Mouse (Mus musculus) megakaryocyte, embryonic 14.5 days (primary cell): ENCODE data around the gene Dram1. TPM values are rescaled to one million over a fixed set of nuclear protein-coding genes. Genes with fewer than 3 reads are reported as not detected.
"Not testable (repeated sequence)": the region's sequence is repeated elsewhere in the genome, so short reads cannot be mapped to it uniquely, and the experiment has no call there.

ENCODE experiments used
- H3K27me3 ChIP-seq: replicated peaks from 2 replicates; pipeline ENCODE3; 2012; ENCODE audit warnings: inconsistent platforms
- H3K36me3 ChIP-seq: replicated peaks from 2 replicates; pipeline ENCODE3; 2012; ENCODE audit warnings: low read length, inconsistent platforms, mixed read lengths
- H3K4me1 ChIP-seq: 2 replicates; pipeline ENCODE4 v1.6.1; 2012; ENCODE audit warnings: inconsistent platforms
- H3K4me3 ChIP-seq: replicated peaks from 2 replicates; pipeline ENCODE3; 2012; ENCODE audit warnings: moderate library complexity, mild to moderate bottlenecking, inconsistent platforms
- H3K9me3 ChIP-seq: 2 replicates; pipeline ENCODE4 v1.6.1; 2012; ENCODE audit warnings: inconsistent platforms
- FLI1 ChIP-seq: IDR thresholded peaks from 2 replicates; pipeline ENCODE4 v1.6.1; 2012; ENCODE audit warnings: low read length, inconsistent platforms, mixed read lengths
- GATA1 ChIP-seq: IDR thresholded peaks from 3 replicates; pipeline ENCODE4 v1.6.1; 2012; ENCODE audit warnings: mixed read lengths, low read length, inconsistent platforms, borderline replicate concordance
- polyA plus RNA-seq: library from polyadenylated mRNA; stranded (reverse); fragments of >175 nt; gene quantifications from 2 replicates; pipeline ENCODE4 v1.2.3, GENCODE M21; 2012; ENCODE audit warnings: low replicate concordance; ENCODE audit not compliant: insufficient read depth

Gene Dram1
- polyA plus RNA-seq, 1 experiment: 0.72 TPM

- H3K36me3 ChIP-seq: no peaks in the 10 kb centered on the region
- no peak overlapping the region for H3K4me3 ChIP-seq
- peaks cover 23% of the 10 kb centered on the region for H3K4me1 ChIP-seq
- TF ChIP-seq GATA1: no peak
- TF ChIP-seq FLI1: no peak
- no peaks in the 10 kb centered on the region for H3K27me3 ChIP-seq
- no peaks in the 10 kb centered on the region for H3K9me3 ChIP-seq
Observed at GRCm38 (mm10) chr10:88374984-88375383, 3.9 kb downstream of the Dram1 start.

- H3K9me3 ChIP-seq, H3K4me3 ChIP-seq, H3K27me3 ChIP-seq, H3K36me3 ChIP-seq: not testable (repeated sequence)
- peaks cover 13% of the 10 kb centered on the region for H3K4me1 ChIP-seq
Observed at GRCm38 (mm10) chr10:88372945-88373344, 5.9 kb downstream of the Dram1 start.

- no peak for TF ChIP-seq FLI1
- no peak for TF ChIP-seq GATA1
- Histone ChIP-seq H3K4me1 (peaks cover 13% of the 10 kb centered on the region), H3K9me3 (no peaks in the 10 kb centered on the region), H3K4me3 (no peak overlapping the region), H3K27me3 (no peaks in the 10 kb centered on the region), H3K36me3 (no peaks in the 10 kb centered on the region)
Observed at GRCm38 (mm10) chr10:88372436-88372835, 6.4 kb downstream of the Dram1 start.

- Histone ChIP-seq H3K9me3 (no peaks in the 10 kb centered on the region), H3K4me1 (peaks cover 8% of the 10 kb centered on the region), H3K36me3 (no peaks in the 10 kb centered on the region), H3K27me3 (no peaks in the 10 kb centered on the region), H3K4me3 (no peak overlapping the region)
- no peak for TF ChIP-seq FLI1
- no peak for TF ChIP-seq GATA1
Observed at GRCm38 (mm10) chr10:88371793-88372192, 7.1 kb downstream of the Dram1 start.

GRCm38 (mm10) chr10:88369233-88369632 lies 9.6 kb downstream of the Dram1 start:
- no peaks in the 10 kb centered on the region for H3K36me3 ChIP-seq
- no peak overlapping the region for H3K4me3 ChIP-seq
- no peaks in the 10 kb centered on the region for H3K27me3 ChIP-seq
- H3K9me3 ChIP-seq: no peaks in the 10 kb centered on the region
- 0 out of 2 replicates have a peak, but pooled peaks cover 2% of the 10 kb centered on the region for H3K4me1 ChIP-seq
- TF ChIP-seq FLI1 (no peak), GATA1 (no peak)

GRCm38 (mm10) chr10:88364221-88364620 lies 14.7 kb downstream of the Dram1 start:
- Histone ChIP-seq H3K27me3 (peaks cover 3% of the 10 kb centered on the region), H3K36me3 (no peaks in the 10 kb centered on the region), H3K4me3 (no peak overlapping the region), H3K4me1 (0 out of 2 replicates have a peak, but pooled peaks cover 2% of the 10 kb centered on the region), H3K9me3 (0 out of 2 replicates have a peak, but pooled peaks cover 2% of the 10 kb centered on the region)
- TF ChIP-seq GATA1 (no peak), FLI1 (no peak)

GRCm38 (mm10) chr10:88362218-88362617 lies 16.7 kb downstream of the Dram1 start:
- no peaks in the 10 kb centered on the region for H3K36me3 ChIP-seq
- H3K27me3 ChIP-seq: peaks cover 20% of the 10 kb centered on the region
- H3K9me3 ChIP-seq: peaks cover 19% of the 10 kb centered on the region
- H3K4me1 ChIP-seq: peaks cover 3% of the 10 kb centered on the region
- no peak for TF ChIP-seq FLI1
- TF ChIP-seq GATA1: no peak
- no peak overlapping the region for H3K4me3 ChIP-seq

GRCm38 (mm10) chr10:88356983-88357559 lies 21.8 kb downstream of the Dram1 start:
- Histone ChIP-seq H3K36me3 (no peaks in the 10 kb centered on the region), H3K4me3 (peak overlapping the region; percentile 95), H3K27me3 (peaks cover 45% of the 10 kb centered on the region), H3K4me1 (peaks cover 18% of the 10 kb centered on the region), H3K9me3 (peaks cover 19% of the 10 kb centered on the region)
- no peak for TF ChIP-seq GATA1
- TF ChIP-seq FLI1: no peak

GRCm38 (mm10) chr10:88356114-88356982 lies 22.5 kb downstream of the Dram1 start:
- peaks cover 18% of the 10 kb centered on the region for H3K4me1 ChIP-seq
- peaks cover 45% of the 10 kb centered on the region for H3K27me3 ChIP-seq
- peak overlapping the region; percentile 95 for H3K4me3 ChIP-seq
- no peaks in the 10 kb centered on the region for H3K36me3 ChIP-seq
- TF ChIP-seq FLI1 (no peak), GATA1 (no peak)
- peaks cover 19% of the 10 kb centered on the region for H3K9me3 ChIP-seq

- H3K4me3 ChIP-seq: no peak overlapping the region
- no peaks in the 10 kb centered on the region for H3K36me3 ChIP-seq
- H3K9me3 ChIP-seq: peaks cover 19% of the 10 kb centered on the region
- H3K4me1 ChIP-seq: peaks cover 18% of the 10 kb centered on the region
- TF ChIP-seq GATA1 (no peak), FLI1 (no peak)
- H3K27me3 ChIP-seq: peaks cover 45% of the 10 kb centered on the region
Observed at GRCm38 (mm10) chr10:88354599-88354998, 24.3 kb downstream of the Dram1 start.
